Mouse (Mus musculus) cerebellum, adult 2 months (tissue): Measurements from ENCODE around the gene Krt25. TPM values are rescaled to one million over a fixed set of nuclear protein-coding genes. Genes with fewer than 3 reads are reported as not detected.

ENCODE experiments used
- DNase-seq, 2 experiments: peaks; one replicate each; pipeline ENCODE4 v3.0.0; 2021
- H3K27ac ChIP-seq: fragments of 200-500 bp; 2 replicates; pipeline ENCODE4 v1.5.1; 2012; ENCODE audit warnings: low read length, control low read depth, inconsistent platforms; ENCODE audit not compliant: insufficient read depth
- H3K27me3 ChIP-seq: fragments of 200-500 bp; 2 replicates; pipeline ENCODE4 v1.6.1; 2012; ENCODE audit warnings: inconsistent platforms, mild to moderate bottlenecking, low read length, moderate library complexity; ENCODE audit not compliant: control insufficient read depth, insufficient read depth
- H3K4me1 ChIP-seq: fragments of 200-500 bp; 2 replicates; pipeline ENCODE4 v1.6.1; 2011; ENCODE audit warnings: low read length; ENCODE audit not compliant: control insufficient read depth, insufficient read depth
- H3K4me3 ChIP-seq: fragments of 200-500 bp; replicated peaks from 2 replicates; pipeline ENCODE3; 2011; ENCODE audit warnings: mild to moderate bottlenecking, low read depth, low read length, control low read depth; ENCODE audit not compliant: insufficient read depth
- CTCF ChIP-seq: fragments of 200-500 bp; IDR thresholded peaks from 2 replicates; pipeline ENCODE4 v1.5.1; 2011; ENCODE audit warnings: low read depth, mild to moderate bottlenecking, control low read depth, low read length, moderate library complexity, borderline replicate concordance; ENCODE audit not compliant: insufficient read depth
- POLR2A ChIP-seq: fragments of 200-500 bp; IDR thresholded peaks from 2 replicates; pipeline ENCODE4 v1.6.1; 2011; ENCODE audit warnings: low read length, control low read depth, borderline replicate concordance; ENCODE audit not compliant: insufficient read depth
- WGBS: fragments of 180-500 bp; shearing (Covaris S2); methylation state at CpG from one replicate; pipeline ENCODE4 v1.1.7; 2018; 5-methylcytosine and 5-hydroxymethylcytosine counted together
- polyA plus RNA-seq: library from polyadenylated mRNA; depleted of rRNA; stranded (reverse); fragments of >200 nt; gene quantifications from 2 replicates; pipeline ENCODE4 v1.2.3, GENCODE M21; 2012

Gene Krt25
- polyA plus RNA-seq, 1 experiment = 7.0 TPM

DNA sequence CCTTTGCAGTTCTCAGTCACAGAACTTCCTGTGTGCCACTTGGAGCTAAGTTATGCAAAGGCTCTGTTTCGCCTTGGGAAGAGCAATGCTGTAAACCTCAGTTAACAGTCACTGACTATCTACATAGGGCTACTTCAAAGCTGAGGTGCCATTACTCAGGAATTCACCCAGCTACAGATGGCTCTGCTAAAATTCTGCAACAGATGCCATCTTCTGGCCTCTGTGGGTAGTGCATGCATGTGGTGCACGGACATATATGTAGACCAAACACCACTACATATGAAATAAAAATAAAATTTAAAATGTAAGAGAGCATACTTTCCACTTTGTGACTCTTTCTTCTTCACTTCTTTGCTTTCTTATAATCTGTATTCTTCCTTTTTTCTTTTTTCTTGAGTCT is 15.2 kb downstream of the Krt25 start:
- no peaks in the 10 kb centered on the region for H3K4me1 ChIP-seq
- H3K27ac ChIP-seq = no peak overlapping the region
- peak; percentile 62 to 75 for DNase-seq
- 32% methylated on average over 2 of the region's 2 CpGs for WGBS
- no peaks in the 10 kb centered on the region for H3K27me3 ChIP-seq
- no peak for TF ChIP-seq POLR2A
- TF ChIP-seq CTCF = peak; percentile 85
- no peak overlapping the region for H3K4me3 ChIP-seq

DNA sequence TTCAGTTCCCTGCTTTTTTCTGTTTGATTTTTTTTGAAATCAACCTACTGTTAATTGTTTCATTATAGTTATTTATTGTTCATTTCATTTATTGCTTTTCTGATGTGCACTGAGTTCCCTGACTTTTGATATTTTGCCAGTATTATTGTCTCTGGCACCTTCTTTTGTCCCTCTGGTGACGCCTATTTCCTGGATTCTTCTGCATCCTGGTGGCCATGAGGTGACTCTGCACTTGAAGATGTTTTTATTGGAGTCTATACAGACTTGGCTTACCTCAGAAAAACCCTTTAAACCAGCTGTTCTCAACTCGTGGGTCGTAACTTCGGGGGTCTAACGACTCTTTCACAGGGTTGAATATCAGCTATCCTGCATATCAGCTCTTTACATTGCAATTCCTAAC is 27.7 kb downstream of the Krt25 start:
- 43% methylated on average over 5 of the region's 5 CpGs for WGBS
- no peaks in the 10 kb centered on the region for H3K4me1 ChIP-seq
- H3K27me3 ChIP-seq = no peaks in the 10 kb centered on the region
- DNase-seq = peak in 1 of 2 experiments; percentile 28
- no peak overlapping the region for H3K27ac ChIP-seq
- TF ChIP-seq POLR2A (no peak), CTCF (peak; percentile 54; the same call in 1 of the 2 replicates)
- H3K4me3 ChIP-seq = no peak overlapping the region

DNA sequence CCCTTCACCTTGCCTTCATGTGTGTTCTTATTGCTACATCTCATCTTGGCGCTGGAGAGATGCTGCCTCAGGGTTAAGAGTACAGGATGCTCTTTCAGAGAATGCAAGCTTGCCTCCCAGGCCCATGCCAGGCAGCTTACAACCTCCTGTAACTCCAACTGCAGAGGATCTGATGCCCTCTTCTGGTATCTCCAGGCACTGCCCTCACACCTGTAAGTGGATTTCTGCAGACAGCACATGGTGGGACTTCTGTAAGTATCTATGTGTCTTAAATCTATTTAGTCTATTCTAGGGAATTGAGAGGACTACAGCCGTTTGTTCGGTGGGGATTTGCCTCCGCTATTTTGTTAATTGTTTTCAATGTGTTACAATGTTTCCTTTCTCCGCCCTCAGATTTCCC is 29.9 kb downstream of the Krt25 start:
- TF ChIP-seq POLR2A (no peak), CTCF (peak; percentile 90)
- WGBS = 61% methylated on average over 5 of the region's 5 CpGs
- Histone ChIP-seq H3K4me1 (no peaks in the 10 kb centered on the region), H3K27ac (no peak overlapping the region), H3K4me3 (no peak overlapping the region), H3K27me3 (no peaks in the 10 kb centered on the region)
- peak; percentile 78 to 80 for DNase-seq

DNA sequence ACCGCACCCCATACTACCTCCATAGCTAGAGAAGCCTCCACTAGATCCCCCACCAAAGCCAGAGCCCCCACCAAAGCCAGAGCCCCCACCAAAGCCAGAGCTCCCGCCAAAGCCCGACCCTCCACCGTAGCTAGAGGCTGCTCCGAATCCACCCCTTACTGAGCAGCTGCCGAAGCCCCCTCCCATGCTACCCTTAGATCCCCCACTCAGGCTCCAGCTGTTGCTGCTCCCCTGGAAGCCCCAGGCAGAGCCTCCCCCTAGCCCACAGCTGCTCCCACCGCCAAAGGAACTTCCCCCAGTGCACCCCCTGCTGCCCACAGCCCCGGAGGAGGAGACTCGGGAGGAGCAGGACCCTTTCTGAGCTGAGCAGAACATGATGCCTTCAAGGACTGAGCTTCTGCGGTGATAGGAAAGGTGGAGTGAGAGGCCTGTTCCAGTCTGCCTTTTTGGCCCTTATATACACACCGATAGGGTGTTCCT is 37.9 kb downstream of the Krt25 start, which contains the start of gene Krt24:
TSS of gene Krt24 (minus strand) at position 430 of the 480 bp plus-strand sequence.
- Histone ChIP-seq H3K4me1 (peaks cover 38% of the 10 kb centered on the region), H3K4me3 (no peak within 1 kb of the TSS), H3K27ac (peak within 1 kb of the TSS; percentile 93), H3K27me3 (no peaks in the 10 kb centered on the region)
- 57% methylated on average over 11 of the region's 11 CpGs for WGBS
- no peak for TF ChIP-seq POLR2A
- no peak for TF ChIP-seq CTCF
- no peak for DNase-seq

DNA sequence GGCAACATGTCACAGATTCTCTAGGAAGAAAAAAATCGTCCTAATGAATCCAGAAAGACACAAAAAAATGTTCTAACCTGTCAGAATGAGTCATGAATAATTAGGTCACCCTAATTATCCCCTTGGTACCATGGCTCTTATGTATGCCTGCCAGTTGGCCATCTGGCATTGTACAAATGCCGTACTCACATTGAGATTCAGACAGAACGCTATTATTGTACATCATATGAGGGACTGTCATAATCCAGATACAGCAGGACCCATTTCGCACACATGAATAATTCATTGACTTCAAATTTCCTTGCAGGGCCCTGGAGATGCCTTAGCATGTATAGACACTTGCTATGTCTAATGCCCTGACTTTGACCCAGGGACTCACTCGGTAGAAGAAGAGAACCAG is 38.7 kb downstream of the Krt25 start:
- no peaks in the 10 kb centered on the region for H3K27me3 ChIP-seq
- 7% methylated on average over 5 of the region's 5 CpGs for WGBS
- peak; percentile 73 to 92 for DNase-seq
- peaks cover 38% of the 10 kb centered on the region for H3K4me1 ChIP-seq
- TF ChIP-seq CTCF (no peak), POLR2A (no peak)
- H3K27ac ChIP-seq = peak overlapping the region; percentile 93
- no peak overlapping the region for H3K4me3 ChIP-seq

DNA sequence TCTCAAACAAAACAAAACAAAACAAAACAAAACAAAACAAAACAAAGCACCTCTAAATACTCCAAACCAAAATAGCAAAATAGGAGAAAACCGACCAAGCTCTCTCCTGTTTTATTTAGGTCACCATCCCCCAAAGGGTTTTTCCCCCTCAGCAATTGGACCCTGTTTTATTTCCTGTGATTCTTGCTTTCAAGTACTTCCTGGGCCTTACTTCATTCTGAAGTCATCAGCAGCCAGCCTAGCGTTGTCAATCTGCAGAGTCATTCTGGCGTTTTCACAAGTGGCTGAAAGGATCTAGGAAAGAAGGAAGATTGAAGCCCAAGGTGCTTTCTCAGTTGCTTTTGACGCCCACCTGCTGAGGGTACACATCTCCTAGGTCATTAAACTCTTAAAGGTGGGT is 39.4 kb downstream of the Krt25 start:
- WGBS = 43% methylated on average over 4 of the region's 4 CpGs
- no peak overlapping the region for H3K4me3 ChIP-seq
- no peak for TF ChIP-seq POLR2A
- no peak for TF ChIP-seq CTCF
- peak overlapping the region; percentile 89 for H3K27ac ChIP-seq
- peaks cover 38% of the 10 kb centered on the region for H3K4me1 ChIP-seq
- H3K27me3 ChIP-seq = no peaks in the 10 kb centered on the region
- peak in 1 of 2 experiments; percentile 24 for DNase-seq

DNA sequence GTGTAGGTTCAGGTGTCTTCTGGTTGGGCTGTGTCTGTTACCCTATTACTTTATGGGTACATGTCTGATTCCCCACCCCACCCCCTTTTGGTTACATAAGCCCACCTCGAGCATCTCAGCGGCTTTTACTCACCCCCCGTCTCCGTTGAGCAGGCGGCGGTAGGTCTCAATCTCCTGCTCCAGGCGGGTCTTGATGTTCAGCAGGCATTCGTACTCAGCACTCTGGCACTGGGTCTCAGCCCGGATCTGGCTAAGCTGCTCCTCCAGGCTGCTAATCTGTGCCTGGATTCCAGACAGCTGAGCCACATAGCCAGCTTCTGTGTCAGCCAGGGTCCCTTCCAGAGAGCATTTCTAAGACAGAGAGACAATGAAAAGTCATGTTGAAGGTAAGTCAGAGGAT is 41.6 kb downstream of the Krt25 start:
- peak overlapping the region; percentile 22 for H3K4me3 ChIP-seq
- H3K27ac ChIP-seq = peak overlapping the region; percentile 72
- no peak for TF ChIP-seq POLR2A
- no peak for TF ChIP-seq CTCF
- H3K27me3 ChIP-seq = no peaks in the 10 kb centered on the region
- peak; percentile 55 to 73 for DNase-seq
- H3K4me1 ChIP-seq = peaks cover 38% of the 10 kb centered on the region
- 11% methylated on average over 9 of the region's 9 CpGs for whole genome bisulfite sequencing

DNA sequence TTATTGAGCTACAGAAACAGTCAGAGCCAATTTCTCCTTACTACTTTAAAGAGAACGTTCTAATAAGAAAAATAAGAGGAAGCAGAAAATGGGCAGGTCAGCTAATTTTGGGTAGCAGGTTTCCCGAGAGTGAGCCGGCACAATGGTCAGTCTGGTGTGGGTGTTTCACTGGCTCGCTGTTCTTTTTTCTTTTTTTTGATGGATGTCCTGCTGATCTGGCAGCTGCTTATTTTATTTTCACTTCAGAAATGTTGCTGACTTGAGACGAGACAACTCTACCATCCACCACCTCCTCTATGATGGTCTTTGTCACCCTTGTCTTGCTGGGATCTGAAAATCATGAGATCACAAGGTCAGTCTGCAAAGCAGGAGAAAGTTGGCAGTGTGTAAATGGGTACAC is 42.8 kb downstream of the Krt25 start:
- no peak for TF ChIP-seq POLR2A
- no peak for TF ChIP-seq CTCF
- Histone ChIP-seq H3K27me3 (no peaks in the 10 kb centered on the region), H3K27ac (peak overlapping the region; percentile 53; the same call in 1 of the 2 replicates), H3K4me1 (peaks cover 37% of the 10 kb centered on the region), H3K4me3 (no peak overlapping the region)
- 5% methylated on average over 5 of the region's 5 CpGs for WGBS
- peak; percentile 55 to 81 for DNase-seq
